Mouse (Mus musculus): ENCODE results near the gene Eme2. TPM values are rescaled to one million over a fixed set of nuclear protein-coding genes. Genes with fewer than 3 reads are reported as not detected.
A peak's percentile ranks its signal among the peaks of the same experiment; 100 is the strongest.

Eme2 gene
- total RNA-seq, 2 experiments from 2014 or later, result 17.1 to 23.7 TPM

GRCm38 (mm10) chr17:24848600-24849031 lies 46.3 kb downstream of the Eme2 start:
- DNase-seq, result no peak
- intact Hi-C loops (cut with DNase I), result no loop called here

GRCm38 (mm10) chr17:24847386-24847785 lies 47.5 kb downstream of the Eme2 start:
- intact Hi-C loops (cut with DNase I), result no loop called here
- DNase-seq, result no peak

DNA sequence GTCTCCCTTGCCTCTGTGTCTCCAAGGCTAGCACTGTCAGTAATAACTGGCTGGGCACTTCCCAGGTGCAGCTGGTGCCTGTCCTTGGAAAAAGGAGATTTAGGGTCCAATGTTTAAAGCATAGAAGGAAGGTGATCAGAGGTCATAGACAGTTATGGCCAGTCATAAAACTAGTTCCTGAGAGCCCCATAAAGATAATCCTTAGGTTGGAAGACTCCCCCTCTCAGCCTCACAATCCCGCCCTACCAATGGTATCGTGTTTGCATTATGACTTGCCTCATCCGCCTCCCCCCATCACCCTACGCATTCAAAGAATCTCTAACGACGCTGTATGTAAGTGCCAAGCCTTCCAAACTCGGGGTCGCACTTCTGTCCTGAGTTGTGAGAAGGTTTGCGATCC lies 50.4 kb downstream of the Eme2 start:
- intact Hi-C loops (cut with DNase I), result no loop called here
- DNase-seq, result no peak

GRCm38 (mm10) chr17:24842631-24843030 lies 52.3 kb downstream of the Eme2 start:
- DNase-seq, result no peak
- intact Hi-C loops (cut with DNase I), result no loop called here

DNA sequence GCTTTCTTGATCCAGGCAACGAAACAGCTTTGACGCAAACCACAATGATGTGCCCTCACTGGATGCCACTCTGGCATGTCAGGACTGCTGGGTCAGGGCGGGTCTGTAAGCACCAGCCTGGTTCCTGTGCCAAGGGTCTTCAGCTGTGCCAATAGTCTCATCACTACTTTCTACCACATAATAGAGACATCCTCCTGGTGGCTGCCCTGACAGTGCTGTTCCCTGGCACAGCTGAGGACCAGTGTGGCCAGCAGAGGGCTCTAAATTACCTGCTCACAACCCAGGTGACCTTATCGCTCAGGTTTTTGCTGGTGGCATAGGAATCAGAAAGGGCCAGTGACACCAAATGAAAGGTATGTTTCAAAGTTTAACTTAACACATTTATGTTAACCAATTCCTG lies 53.8 kb downstream of the Eme2 start:
- peak in 1 of 2 experiments; percentile 23 for DNase-seq
- intact Hi-C loops (cut with DNase I), result no loop called here

DNA sequence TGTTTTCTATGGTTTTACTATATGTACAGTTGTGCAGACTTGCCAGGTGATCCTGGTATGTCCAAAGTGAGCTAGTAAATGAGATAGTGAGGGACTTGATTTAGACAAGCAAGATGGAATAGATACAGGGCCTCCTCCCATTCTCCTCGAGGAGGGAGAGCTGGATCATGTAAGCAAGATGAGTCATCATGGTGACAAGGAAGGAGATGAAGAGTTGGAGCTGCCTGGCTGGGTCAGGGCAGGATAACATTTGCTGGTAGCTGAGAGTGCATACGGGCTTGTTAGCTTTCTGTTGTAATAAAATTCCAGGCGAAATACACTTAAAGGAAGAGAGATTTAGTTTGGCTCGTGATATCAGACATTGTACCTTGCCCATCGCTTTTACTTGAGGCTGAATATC lies 54.5 kb downstream of the Eme2 start:
- DNase-seq, result no peak
- intact Hi-C loops (cut with DNase I), result no loop called here

- intact Hi-C loops (cut with DNase I), result no loop called here
- DNase-seq, result no peak
These were observed 55.0 kb downstream of the Eme2 start, which contains the start of gene Hagh for GRCm38 (mm10) chr17:24839842-24840241. TSS of gene Hagh (plus strand) at chr17:24840143.

Other genes with a start within 250 kb of the Eme2 start
- gene Slc9a3r2, start 244.8 kb downstream of the Eme2 start, total RNA-seq (2021), result 100 to 1,000 TPM; 108 to 133 TPM
- gene Npw, start 236.6 kb downstream of the Eme2 start, total RNA-seq (2021), result not detected
- gene Zfp598, start 225.4 kb downstream of the Eme2 start, total RNA-seq (2021), result 10 to 100 TPM; 25.1 to 25.4 TPM
- not detected for gene Syngr3, start 205.1 kb downstream of the Eme2 start, total RNA-seq (2021)
- gene Gfer, start 198.9 kb downstream of the Eme2 start, total RNA-seq (2021), result 10 to 100 TPM; 18.9 to 19.8 TPM
- gene Noxo1, start 198.9 kb downstream of the Eme2 start, total RNA-seq (2021), result 1 to 10 TPM in 1 of 2 experiments, under 1 TPM in 1; 0.93 to 2.9 TPM
- gene Tbl3, start 187.4 kb downstream of the Eme2 start, total RNA-seq (2021), result 10 to 100 TPM; 20.8 to 21.5 TPM
- gene Rnf151, start 177.0 kb downstream of the Eme2 start, total RNA-seq (2021), result not detected
- gene Rps2, start 177.0 kb downstream of the Eme2 start, total RNA-seq (2021), result 100 to 1,000 TPM; 730 to 736 TPM
- gene Ndufb10, start 170.6 kb downstream of the Eme2 start, total RNA-seq (2021), result 100 to 1,000 TPM; 845 to 899 TPM
- gene Rpl3l, start 167.3 kb downstream of the Eme2 start, total RNA-seq (2021), result 10 to 100 TPM; 67.3 to 69.8 TPM
- 100 to 1,000 TPM; 123 to 163 TPM for gene Msrb1, start 158.4 kb downstream of the Eme2 start, total RNA-seq (2021)
- gene Hs3st6, start 142.1 kb downstream of the Eme2 start, total RNA-seq (2021), result not detected
- gene Meiob, start 90.8 kb downstream of the Eme2 start, total RNA-seq (2021), result not detected
- 100 to 1,000 TPM; 110 to 117 TPM for gene Hagh, start 54.9 kb downstream of the Eme2 start, total RNA-seq (2021)
- 10 to 100 TPM; 62.4 to 66.0 TPM for gene Fahd1, start 44.7 kb downstream of the Eme2 start, total RNA-seq (2021)
- gene Igfals, start 29.1 kb downstream of the Eme2 start, total RNA-seq (2021), result 10 to 100 TPM in 1 of 2 experiments, 1 to 10 TPM in 1; 9.9 to 14.0 TPM
- gene Nubp2, start 8.7 kb downstream of the Eme2 start, total RNA-seq (2021), result 10 to 100 TPM; 27.0 to 27.8 TPM
- gene Spsb3, start 8.4 kb downstream of the Eme2 start, total RNA-seq (2021), result 10 to 100 TPM; 41.3 to 45.8 TPM
- 100 to 1,000 TPM; 114 to 116 TPM for gene Mrps34, start within 50 bp of the Eme2 start, total RNA-seq (2021)
- 10 to 100 TPM; 45.4 to 54.6 TPM for gene Nme3, start 1.4 kb upstream of the Eme2 start, total RNA-seq (2021)
- gene Mapk8ip3, start 41.9 kb upstream of the Eme2 start, total RNA-seq (2021), result 10 to 100 TPM; 64.0 to 66.9 TPM
- gene Jpt2, start 65.6 kb upstream of the Eme2 start, total RNA-seq (2021), result 10 to 100 TPM; 19.4 to 22.9 TPM
- gene Cramp1l, start 120.7 kb upstream of the Eme2 start, total RNA-seq (2021), result 10 to 100 TPM; 15.2 to 15.9 TPM
- gene Ift140, start 121.0 kb upstream of the Eme2 start, total RNA-seq (2021), result 1 to 10 TPM; 7.3 to 7.8 TPM
- gene Tmem204, start 188.5 kb upstream of the Eme2 start, total RNA-seq (2021), result 10 to 100 TPM; 42.1 to 42.2 TPM
- 10 to 100 TPM; 15.2 to 16.8 TPM for gene Telo2, start 220.9 kb upstream of the Eme2 start, total RNA-seq (2021)
- gene Ptx4, start 225.7 kb upstream of the Eme2 start, total RNA-seq (2021), result 1 to 10 TPM; 1.9 to 4.6 TPM
- 10 to 100 TPM; 27.7 to 28.8 TPM for gene Clcn7, start 238.3 kb upstream of the Eme2 start, total RNA-seq (2021)